Mouse (Mus musculus) NIH3T3 (cell line): ENCODE results near the gene Plekha5.

Experiments
- DNase-seq: peaks from one replicate; pipeline ENCODE4 v3.0.0-alpha.2; 2012; ENCODE audit warnings: low read depth

The Plekha5 gene

GRCm38 (mm10) chr6:140611893-140612473 is 188.1 kb downstream of the Plekha5 start:
- no peak for DNase-seq

- DNase-seq = peak; percentile 81
These were observed 190.0 kb downstream of the Plekha5 start for GRCm38 (mm10) chr6:140613822-140614221.

- no peak for DNase-seq
These were observed 190.9 kb downstream of the Plekha5 start for GRCm38 (mm10) chr6:140614711-140615110.

GRCm38 (mm10) chr6:140620531-140621349 is 196.9 kb downstream of the Plekha5 start:
- DNase-seq = peak; percentile 75

GRCm38 (mm10) chr6:140621622-140622021 is 197.8 kb downstream of the Plekha5 start:
- DNase-seq = peak; percentile 57

GRCm38 (mm10) chr6:140622391-140623225 is 198.8 kb downstream of the Plekha5 start, which contains the start of gene Aebp2:
Gene Aebp2 (plus strand): TSS chr6:140622663.
- no peak for DNase-seq

- peak; percentile 99 for DNase-seq
These were observed 199.6 kb downstream of the Plekha5 start for GRCm38 (mm10) chr6:140623226-140624095.

- peak; percentile 79 for DNase-seq
These were observed 200.5 kb downstream of the Plekha5 start for GRCm38 (mm10) chr6:140624096-140625051.

- no peak for DNase-seq
These were observed 205.5 kb downstream of the Plekha5 start for GRCm38 (mm10) chr6:140629176-140629859.

GRCm38 (mm10) chr6:140630306-140630705 is 206.5 kb downstream of the Plekha5 start:
- no peak for DNase-seq

GRCm38 (mm10) chr6:140633616-140634015 is 209.8 kb downstream of the Plekha5 start:
- DNase-seq = peak; percentile 49

- DNase-seq = no peak
These were observed 212.4 kb downstream of the Plekha5 start for GRCm38 (mm10) chr6:140636290-140636689.

- DNase-seq = no peak
These were observed 218.2 kb downstream of the Plekha5 start for GRCm38 (mm10) chr6:140642010-140642409.

GRCm38 (mm10) chr6:140642655-140643054 is 218.8 kb downstream of the Plekha5 start:
- DNase-seq = no peak

GRCm38 (mm10) chr6:140645931-140646330 is 222.1 kb downstream of the Plekha5 start:
- DNase-seq = peak; percentile 52
